Mouse (Mus musculus) stomach, embryonic 14.5 days (tissue): Measurements from ENCODE around the gene Jtb. TPM values are rescaled to one million over a fixed set of nuclear protein-coding genes. Genes with fewer than 3 reads are reported as not detected.
A peak's percentile ranks its signal among the peaks of the same experiment; 100 is the strongest.

Source experiments
- ATAC-seq: fragments of 200-750 bp; cut with Nextera tagmentation; 2 replicates; pipeline ENCODE4 v1.8.0; 2017; ENCODE audit warnings: low read depth, moderate TSS enrichment; ENCODE audit not compliant: insufficient number of reproducible peaks, insufficient read depth, low FRiP score
- H3K27ac ChIP-seq: fragments of 300-500 bp; sonication (generic); 2 replicates; pipeline ENCODE4 v1.5.1; 2014; ENCODE audit warnings: mild to moderate bottlenecking, low read length, moderate library complexity, mixed read lengths
- H3K27me3 ChIP-seq: fragments of 300-500 bp; sonication (generic); 2 replicates; pipeline ENCODE4 v1.6.1; 2014; ENCODE audit warnings: low read length, control low read depth, mixed read lengths; ENCODE audit not compliant: control insufficient read depth, insufficient read depth
- H3K36me3 ChIP-seq: fragments of 300-500 bp; sonication (generic); 2 replicates; pipeline ENCODE4 v1.6.1; 2014; ENCODE audit warnings: mild to moderate bottlenecking, control low read depth, low read length, moderate library complexity, mixed read lengths; ENCODE audit not compliant: control insufficient read depth, insufficient read depth
- H3K4me1 ChIP-seq: fragments of 300-500 bp; sonication (generic); 2 replicates; pipeline ENCODE4 v1.6.1; 2014; ENCODE audit warnings: low read length, control low read depth, mixed read lengths; ENCODE audit not compliant: control insufficient read depth, insufficient read depth
- H3K4me2 ChIP-seq: fragments of 300-500 bp; sonication (generic); replicated peaks from 2 replicates; pipeline ENCODE4 v1.6.1; 2014; ENCODE audit warnings: low read depth, low read length, control low read depth
- H3K4me3 ChIP-seq: fragments of 300-500 bp; sonication (generic); 2 replicates; pipeline ENCODE4 v1.5.1; 2014; ENCODE audit warnings: low read depth, low read length, control low read depth
- H3K9ac ChIP-seq: fragments of 300-500 bp; sonication (generic); replicated peaks from 2 replicates; pipeline ENCODE4 v1.6.1; 2014; ENCODE audit warnings: low read depth, mild to moderate bottlenecking, control low read depth, low read length, moderate library complexity, mixed read lengths
- H3K9me3 ChIP-seq: fragments of 300-500 bp; sonication (generic); 2 replicates; pipeline ENCODE4 v1.6.1; 2016; ENCODE audit warnings: low read depth, low read length, control low read depth; ENCODE audit not compliant: control insufficient read depth
- WGBS: fragments of 180-500 bp; shearing (Covaris S2); extraction: QIAGEN DNeasy Blood & Tissue Kit; methylation state at CpG from one replicate; pipeline ENCODE4 v1.1.7; 2014; 5-methylcytosine and 5-hydroxymethylcytosine counted together
- polyA plus RNA-seq: library from polyadenylated mRNA; unstranded; fragments of >200 nt; fragmentation: Nextera tagmentation; extraction: Ambion mirVana; gene quantifications from 2 replicates; pipeline ENCODE4 v1.2.1, GENCODE M21; 2014

Gene Jtb
- polyA plus RNA-seq, 1 experiment from 2014 or later, result 112 TPM

GRCm38 (mm10) chr3:90256731-90257530, 25.5 kb downstream of the Jtb start:
- Histone ChIP-seq H3K4me3 (no peak overlapping the region), H3K36me3 (peaks cover 37% of the 10 kb centered on the region), H3K9ac (no peak overlapping the region), H3K4me2 (no peak overlapping the region), H3K9me3 (no peaks in the 10 kb centered on the region), H3K4me1 (peaks cover 6% of the 10 kb centered on the region; the same call in 1 of the 2 replicates), H3K27ac (no peak overlapping the region), H3K27me3 (no peaks in the 10 kb centered on the region)
- 88% methylated on average over 19 of the region's 19 CpGs for WGBS
- ATAC-seq, result no peak

- Histone ChIP-seq H3K36me3 (peaks cover 53% of the 10 kb centered on the region), H3K4me1 (peaks cover 6% of the 10 kb centered on the region; the same call in 1 of the 2 replicates), H3K9ac (no peak overlapping the region), H3K27me3 (no peaks in the 10 kb centered on the region), H3K27ac (no peak overlapping the region), H3K9me3 (no peaks in the 10 kb centered on the region), H3K4me2 (no peak overlapping the region), H3K4me3 (no peak overlapping the region)
- 88% methylated on average over 4 of the region's 4 CpGs for WGBS
- no peak for ATAC-seq
Measured at GRCm38 (mm10) chr3:90258521-90258920, 27.1 kb downstream of the Jtb start.

GRCm38 (mm10) chr3:90263121-90263771, 31.8 kb downstream of the Jtb start:
- WGBS, result 86% methylated on average over 5 of the region's 5 CpGs
- Histone ChIP-seq H3K4me2 (no peak overlapping the region), H3K36me3 (peaks cover 54% of the 10 kb centered on the region), H3K27me3 (no peaks in the 10 kb centered on the region), H3K4me3 (no peak overlapping the region), H3K9ac (no peak overlapping the region), H3K9me3 (no peaks in the 10 kb centered on the region), H3K27ac (no peak overlapping the region), H3K4me1 (peaks cover 7% of the 10 kb centered on the region)
- ATAC-seq, result no peak

GRCm38 (mm10) chr3:90264687-90265033, 33.3 kb downstream of the Jtb start:
- Histone ChIP-seq H3K9ac (peak overlapping the region; percentile 83; the same call in 1 of the 2 replicates), H3K4me2 (peak overlapping the region; percentile 88)

GRCm38 (mm10) chr3:90265034-90265931, 33.9 kb downstream of the Jtb start, which contains the start of gene Dennd4b:
Dennd4b (plus strand) TSS chr3:90265185.
- Histone ChIP-seq H3K4me2 (peak within 1 kb of the TSS; percentile 88), H3K9me3 (no peaks in the 10 kb centered on the region), H3K27me3 (no peaks in the 10 kb centered on the region), H3K4me1 (peaks cover 7% of the 10 kb centered on the region), H3K27ac (peak within 1 kb of the TSS; percentile 97), H3K36me3 (peaks cover 39% of the 10 kb centered on the region), H3K4me3 (peak within 1 kb of the TSS; percentile 73), H3K9ac (peak within 1 kb of the TSS; percentile 83)
- peak; percentile 90 for ATAC-seq
- under 1% methylated on average over 73 of the region's 87 CpGs for WGBS

More at GRCm38 (mm10) chr3:90264687-90265033, 33.3 kb downstream of the Jtb start:
- WGBS, result 30% methylated on average over 10 of the region's 10 CpGs
- H3K27me3 ChIP-seq, result no peaks in the 10 kb centered on the region
- peaks cover 7% of the 10 kb centered on the region for H3K4me1 ChIP-seq
- H3K9me3 ChIP-seq, result no peaks in the 10 kb centered on the region
- peaks cover 44% of the 10 kb centered on the region for H3K36me3 ChIP-seq
- peak overlapping the region; percentile 73 for H3K4me3 ChIP-seq
- peak overlapping the region; percentile 97; the same call in 1 of the 2 replicates for H3K27ac ChIP-seq
- no peak for ATAC-seq

GRCm38 (mm10) chr3:90265932-90266741, 34.7 kb downstream of the Jtb start:
- Histone ChIP-seq H3K9me3 (no peaks in the 10 kb centered on the region), H3K27ac (peak overlapping the region; percentile 97), H3K27me3 (no peaks in the 10 kb centered on the region), H3K4me1 (peaks cover 7% of the 10 kb centered on the region), H3K36me3 (peaks cover 31% of the 10 kb centered on the region), H3K4me2 (peak overlapping the region; percentile 88), H3K4me3 (peak overlapping the region; percentile 73), H3K9ac (peak overlapping the region; percentile 83)
- 24% methylated on average over 15 of the region's 16 CpGs for whole genome bisulfite sequencing
- ATAC-seq, result no peak; the same call in 1 of the 2 replicates

GRCm38 (mm10) chr3:90266901-90267775, 35.7 kb downstream of the Jtb start:
- 92% methylated on average over 20 of the region's 20 CpGs for WGBS
- Histone ChIP-seq H3K4me1 (peaks cover 7% of the 10 kb centered on the region), H3K27me3 (no peaks in the 10 kb centered on the region), H3K27ac (no peak overlapping the region), H3K4me3 (peak overlapping the region; percentile 73; the same call in 1 of the 2 replicates), H3K9ac (no peak overlapping the region), H3K4me2 (no peak overlapping the region), H3K36me3 (peaks cover 21% of the 10 kb centered on the region), H3K9me3 (no peaks in the 10 kb centered on the region)
- no peak for ATAC-seq
